Mouse (Mus musculus): ENCODE results near the gene Nif3l1.

- TF ChIP-seq CTCF (IDR thresholded peaks at IDR 0.05; ENCODE audit: extremely low read depth, insufficient read depth, low read length) (no peak), POLR2A (IDR thresholded peaks at IDR 0.05; ENCODE audit: extremely low read depth, insufficient read depth, low read length) (peak; percentile 32; the same call in 1 of the 2 replicates)
Observed at GRCm38 (mm10) chr1:58422879-58423278, 22.1 kb upstream of the Nif3l1 start.
